37 mouse cellular contexts compared by ENCODE assay signal in the genomic region with DNA sequence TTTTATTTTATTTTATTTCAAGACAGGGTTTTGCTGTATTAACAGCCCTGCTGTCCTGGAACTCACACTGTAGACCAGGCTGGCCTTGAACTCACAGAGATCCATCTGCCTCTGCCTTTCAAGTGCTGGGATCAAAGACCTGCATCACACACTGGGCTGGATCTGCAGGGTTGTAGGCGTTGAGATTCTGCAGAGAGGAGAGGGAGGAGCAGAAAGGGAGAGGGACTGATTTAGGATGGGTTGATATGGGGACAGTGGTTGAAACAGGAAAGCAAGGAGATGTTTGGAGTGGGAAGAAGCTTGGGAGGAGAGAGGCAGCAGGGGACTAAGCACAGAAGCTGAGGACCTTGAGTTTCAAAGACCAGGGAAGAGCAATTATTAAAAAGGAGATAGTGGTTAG. TPM values are rescaled to one million over a fixed set of nuclear protein-coding genes. Genes with fewer than 3 reads are reported as not detected.
"Had no signal": no experiment of that assay in that cellular context is flagged by ENCODE, and none has a peak within 500 bp of the region (broad histone marks: within the 10 kb centered on the region; RNA-seq: fewer than 3 reads in every experiment).

No protein-coding gene starts in this region.

- H3K4me2 ChIP-seq: heart, embryonic 12.5 days; hindbrain, embryonic 12.5 days; hindbrain, embryonic 14.5 days; intestine, embryonic 15.5 days; limb, embryonic 13.5 days; limb, embryonic 15.5 days; liver, embryonic 12.5 days had no signal

- ATAC-seq: hindbrain, embryonic 16.5 days; inflammation-experienced regulatory T-cells, adult 6 months; intestine, embryonic 15.5 days; intestine, postnatal 0 days; liver, embryonic 12.5 days had no signal

- H3K27ac ChIP-seq: heart, embryonic 10.5 days; hindbrain, embryonic 10.5 days; hindbrain, embryonic 12.5 days; hindbrain, embryonic 14.5 days; intestine, embryonic 15.5 days; layer of hippocampus, adult 2 months; left cerebral cortex, adult 2 months; limb, embryonic 13.5 days; liver, embryonic 12.5 days; liver, embryonic 14.5 days had no signal

- DNase-seq: gastrocnemius, postnatal 14 days; gastrocnemius, postnatal 36 days; heart, postnatal 10 days; heart, postnatal 4 days; kidney, adult 18-20 months; kidney, adult 9 months; kidney, postnatal 10 days; kidney, postnatal 25 days; kidney, postnatal 4 days; lung, adult 18-20 months had no signal

- H3K27me3 ChIP-seq: heart, embryonic 12.5 days; hindbrain, embryonic 12.5 days; intestine, embryonic 15.5 days; limb, embryonic 13.5 days; limb, embryonic 15.5 days had no signal

- H3K36me3 ChIP-seq: heart, embryonic 10.5 days; heart, embryonic 12.5 days; hindbrain, embryonic 10.5 days; hindbrain, embryonic 12.5 days; intestine, embryonic 15.5 days; limb, embryonic 13.5 days; limb, embryonic 15.5 days; liver, embryonic 12.5 days had no signal

- H3K4me1 ChIP-seq: hindbrain, embryonic 12.5 days; intestine, embryonic 15.5 days; limb, embryonic 15.5 days; liver, embryonic 12.5 days had no signal

- H3K9me3 ChIP-seq: heart, embryonic 10.5 days; heart, embryonic 12.5 days; hindbrain, embryonic 10.5 days; hindbrain, embryonic 12.5 days; intestine, embryonic 15.5 days; limb, embryonic 13.5 days; limb, embryonic 15.5 days; liver, embryonic 12.5 days had no signal

- H3K4me3 ChIP-seq: heart, embryonic 10.5 days; heart, embryonic 12.5 days; hindbrain, embryonic 10.5 days; hindbrain, embryonic 12.5 days; intestine, embryonic 15.5 days; layer of hippocampus, adult 2 months; left cerebral cortex, adult 2 months; limb, embryonic 13.5 days; limb, embryonic 15.5 days; liver, embryonic 12.5 days had no signal

- H3K9ac ChIP-seq: heart, embryonic 12.5 days; hindbrain, embryonic 12.5 days; hindbrain, embryonic 14.5 days; intestine, embryonic 15.5 days; limb, embryonic 13.5 days; limb, embryonic 15.5 days; liver, embryonic 12.5 days; liver, embryonic 14.5 days had no signal

RNA-seq across cellular contexts. Expression of a gene that starts 8.4 kb away (rescaled TPM):
- total RNA-seq: gastrocnemius, adult 18-20 months; gastrocnemius, adult 8-10 months; gastrocnemius, postnatal 36 days; granulocyte monocyte progenitor cell, adult 5-6 weeks; heart, adult 8-10 months; heart, postnatal 25 days; layer of hippocampus, adult 2 months; layer of hippocampus, postnatal 10 days; layer of hippocampus, postnatal 25 days; liver, adult 2 months had no signal
- polyA plus RNA-seq: inflammation-experienced regulatory T-cells, adult 6 months; liver, adult 2 months had no signal

RNA-seq across cellular contexts. Expression of a gene that starts 18.3 kb away (rescaled TPM):
- total RNA-seq: gastrocnemius, adult 18-20 months; gastrocnemius, postnatal 36 days; heart, postnatal 25 days had no signal
- polyA plus RNA-seq: liver, adult 2 months had no signal

RNA-seq across cellular contexts. Expression of a gene that starts 50.1 kb away (rescaled TPM):
- total RNA-seq: gastrocnemius, adult 18-20 months; heart, postnatal 10 days; liver, adult 2 months had no signal
- polyA plus RNA-seq: heart, embryonic 14.5 days; inflammation-experienced regulatory T-cells, adult 6 months; intestine, embryonic 15.5 days; intestine, postnatal 0 days; liver, adult 2 months had no signal

RNA-seq across cellular contexts. Expression of a gene that starts 51.1 kb away (rescaled TPM):
- total RNA-seq: gastrocnemius, adult 18-20 months; gastrocnemius, adult 8-10 months; gastrocnemius, postnatal 36 days; granulocyte monocyte progenitor cell, adult 5-6 weeks; heart, adult 8-10 months; heart, postnatal 10 days; heart, postnatal 25 days; layer of hippocampus, adult 2 months; layer of hippocampus, postnatal 10 days; layer of hippocampus, postnatal 25 days; left cerebral cortex, adult 2 months; left cerebral cortex, postnatal 14 days; left cerebral cortex, postnatal 36 days; liver, adult 2 months had no signal
- polyA plus RNA-seq: hindbrain, embryonic 12.5 days; inflammation-experienced regulatory T-cells, adult 6 months; intestine, postnatal 0 days; liver, adult 2 months; liver, embryonic 12.5 days; liver, embryonic 16.5 days had no signal
